Mouse (Mus musculus) thymus, adult 2 months (tissue): Measurements from ENCODE around the gene Prdm16.

Experiments used
- CTCF ChIP-seq: fragments of 200-500 bp; IDR thresholded peaks from 2 replicates; pipeline ENCODE4 v1.5.1; 2012; ENCODE audit warnings: mild to moderate bottlenecking, control low read depth, low read length, moderate library complexity, borderline replicate concordance; ENCODE audit not compliant: control insufficient read depth, poor library complexity, insufficient read depth; ENCODE audit errors: extremely low read depth
- POLR2A ChIP-seq: fragments of 200-500 bp; IDR thresholded peaks from 2 replicates; pipeline ENCODE4 v1.6.1; 2012; ENCODE audit warnings: mild to moderate bottlenecking, low read length, control low read depth, moderate library complexity; ENCODE audit not compliant: control insufficient read depth, poor library complexity, insufficient read depth; ENCODE audit errors: extremely low read depth

GRCm38 (mm10) chr4:154493996-154494395, 142.7 kb downstream of the Prdm16 start:
- TF ChIP-seq CTCF (no peak), POLR2A (no peak)
